Mouse (Mus musculus): ENCODE results near the gene 1700016H13Rik. TPM values are rescaled to one million over a fixed set of nuclear protein-coding genes. Genes with fewer than 3 reads are reported as not detected.

1700016H13Rik gene
- polyA plus RNA-seq, 1 experiment from 2014 or later, result 0.34 TPM

DNA sequence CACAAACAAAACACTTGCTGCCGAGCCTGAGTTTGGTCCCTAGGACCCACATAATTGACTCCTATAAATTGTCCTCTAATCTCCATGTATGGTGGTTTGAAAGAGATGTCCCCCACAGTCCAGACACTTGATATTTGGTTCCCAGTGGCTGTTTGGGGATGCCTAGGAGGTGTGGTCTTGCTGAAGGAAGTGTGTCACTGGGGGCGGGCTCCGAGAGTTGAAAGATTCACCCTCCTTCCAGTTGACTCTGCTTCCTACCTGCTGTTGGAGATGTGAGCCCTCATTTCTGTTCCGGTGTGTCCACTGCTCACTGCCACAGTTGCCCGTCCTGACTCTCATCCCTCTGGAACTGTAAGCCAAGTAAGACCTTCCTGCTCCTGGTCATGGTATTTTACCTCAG is 23.2 kb upstream of the 1700016H13Rik start:
- TF ChIP-seq CTCF (IDR thresholded peaks at IDR 0.05; ENCODE audit: low read depth) (no peak), EP300 (optimal IDR thresholded peaks at IDR 0.05) (no peak)
- no peak overlapping the region for H3K9ac ChIP-seq (ENCODE audit: low read length)
- ATAC-seq (ENCODE audit: low FRiP score, low TSS enrichment), result no peak
- no peaks in the 10 kb centered on the region for H3K36me3 ChIP-seq (ENCODE audit: control insufficient read depth, insufficient read depth, low read length)
- no peaks in the 10 kb centered on the region for H3K4me1 ChIP-seq (replicated peaks; ENCODE audit: control insufficient read depth, insufficient read depth)
- H3K9me3 ChIP-seq (ENCODE audit: control insufficient read depth, low read length), result no peaks in the 10 kb centered on the region
- no peaks in the 10 kb centered on the region for H3K27me3 ChIP-seq (ENCODE audit: control insufficient read depth, insufficient read depth, low read length)
- 94% methylated on average over 5 of the region's 5 CpGs for WGBS
- DNase-seq (ENCODE audit: low spot score), result no peak
- no peak overlapping the region for H3K4me2 ChIP-seq (replicated peaks; ENCODE audit: low read depth)
- no peak overlapping the region for H3K27ac ChIP-seq (replicated peaks)
- H3K4me3 ChIP-seq (ENCODE audit: low read depth, low read length), result no peak overlapping the region

DNA sequence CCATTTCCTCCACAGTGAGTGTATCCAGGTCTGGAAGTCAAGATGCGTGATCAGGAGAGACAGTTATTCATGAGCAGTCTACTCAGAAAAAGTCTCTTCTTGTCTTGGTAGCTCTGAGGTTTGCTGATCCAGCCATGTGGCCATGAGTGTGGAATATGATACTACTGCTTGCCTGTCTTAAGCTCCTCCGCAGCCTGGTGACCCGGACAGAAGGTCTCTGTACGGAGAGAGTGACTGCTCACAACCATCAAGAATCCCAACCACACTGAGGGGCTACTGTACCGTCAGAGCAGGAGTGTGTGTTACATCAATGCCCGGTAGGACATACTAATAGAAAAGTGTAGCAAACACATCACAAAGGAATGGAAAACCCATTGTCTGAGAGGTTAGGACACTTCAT is 22.1 kb upstream of the 1700016H13Rik start:
- Histone ChIP-seq H3K27me3 (ENCODE audit: control insufficient read depth, insufficient read depth, low read length) (no peaks in the 10 kb centered on the region), H3K36me3 (ENCODE audit: control insufficient read depth, insufficient read depth, low read length) (no peaks in the 10 kb centered on the region), H3K9me3 (ENCODE audit: control insufficient read depth, low read length) (no peaks in the 10 kb centered on the region), H3K4me1 (replicated peaks; ENCODE audit: control insufficient read depth, insufficient read depth) (no peaks in the 10 kb centered on the region), H3K4me3 (ENCODE audit: low read depth, low read length) (no peak overlapping the region), H3K9ac (ENCODE audit: low read length) (no peak overlapping the region), H3K4me2 (replicated peaks; ENCODE audit: low read depth) (no peak overlapping the region), H3K27ac (replicated peaks) (no peak overlapping the region)
- no peak for TF ChIP-seq CTCF (IDR thresholded peaks at IDR 0.05; ENCODE audit: low read depth)
- no peak for TF ChIP-seq EP300 (optimal IDR thresholded peaks at IDR 0.05)
- WGBS, result 80% methylated on average over 6 of the region's 6 CpGs
- DNase-seq (ENCODE audit: low spot score) (no peak), ATAC-seq (ENCODE audit: low FRiP score, low TSS enrichment) (no peak)

GRCm38 (mm10) chr5:103676289-103676881 is 20.6 kb upstream of the 1700016H13Rik start:
- DNase-seq (ENCODE audit: low spot score), result no peak
- WGBS, result 62% methylated on average over 6 of the region's 6 CpGs
- Histone ChIP-seq H3K4me3 (ENCODE audit: low read depth, low read length) (no peak overlapping the region), H3K36me3 (ENCODE audit: control insufficient read depth, insufficient read depth, low read length) (no peaks in the 10 kb centered on the region), H3K4me1 (replicated peaks; ENCODE audit: control insufficient read depth, insufficient read depth) (no peaks in the 10 kb centered on the region), H3K9me3 (ENCODE audit: control insufficient read depth, low read length) (no peaks in the 10 kb centered on the region), H3K9ac (ENCODE audit: low read length) (no peak overlapping the region), H3K27ac (replicated peaks) (no peak overlapping the region; the same call in 1 of the 2 replicates), H3K27me3 (ENCODE audit: control insufficient read depth, insufficient read depth, low read length) (no peaks in the 10 kb centered on the region), H3K4me2 (replicated peaks; ENCODE audit: low read depth) (no peak overlapping the region)
- no peak for TF ChIP-seq EP300 (optimal IDR thresholded peaks at IDR 0.05)
- TF ChIP-seq CTCF (IDR thresholded peaks at IDR 0.05; ENCODE audit: low read depth), result no peak
- ATAC-seq (ENCODE audit: low FRiP score, low TSS enrichment), result peak; percentile 38; the same call in 1 of the 2 replicates

- H3K9me3 ChIP-seq (ENCODE audit: control insufficient read depth, low read length), result no peaks in the 10 kb centered on the region
- TF ChIP-seq CTCF (IDR thresholded peaks at IDR 0.05; ENCODE audit: low read depth), result no peak
- TF ChIP-seq EP300 (optimal IDR thresholded peaks at IDR 0.05), result no peak
- H3K27me3 ChIP-seq (ENCODE audit: control insufficient read depth, insufficient read depth, low read length), result no peaks in the 10 kb centered on the region
- ATAC-seq (ENCODE audit: low FRiP score, low TSS enrichment) (no peak), DNase-seq (ENCODE audit: low spot score) (no peak)
- H3K27ac ChIP-seq (replicated peaks), result no peak overlapping the region
- H3K4me3 ChIP-seq (ENCODE audit: low read depth, low read length), result no peak overlapping the region
- H3K4me1 ChIP-seq (replicated peaks; ENCODE audit: control insufficient read depth, insufficient read depth), result no peaks in the 10 kb centered on the region
- no peak overlapping the region for H3K4me2 ChIP-seq (replicated peaks; ENCODE audit: low read depth)
- 48% methylated on average over 6 of the region's 6 CpGs for WGBS
- no peak overlapping the region for H3K9ac ChIP-seq (ENCODE audit: low read length)
- no peaks in the 10 kb centered on the region for H3K36me3 ChIP-seq (ENCODE audit: control insufficient read depth, insufficient read depth, low read length)
Measured at GRCm38 (mm10) chr5:103674482-103674881, 18.7 kb upstream of the 1700016H13Rik start.

DNA sequence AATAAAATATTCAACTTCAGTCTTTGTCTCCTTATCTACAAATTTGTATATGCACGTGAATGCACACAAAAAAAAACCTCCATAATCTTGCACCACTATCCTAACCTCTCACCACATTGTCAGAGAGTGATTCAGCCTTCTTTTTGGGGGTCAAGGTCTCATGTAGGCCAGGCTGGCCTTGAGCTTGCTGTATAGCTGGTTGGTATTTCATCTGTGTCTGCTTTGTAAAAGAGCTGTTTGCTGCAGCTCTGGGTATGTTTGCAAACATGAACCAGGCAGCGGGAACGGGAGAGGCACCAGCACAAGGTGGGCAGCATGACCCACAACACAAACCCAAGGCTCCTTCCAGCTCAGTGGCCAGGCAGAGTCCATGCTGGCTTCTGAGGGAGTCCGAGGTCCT is 17.8 kb upstream of the 1700016H13Rik start:
- Histone ChIP-seq H3K9me3 (ENCODE audit: control insufficient read depth, low read length) (no peaks in the 10 kb centered on the region), H3K4me1 (replicated peaks; ENCODE audit: control insufficient read depth, insufficient read depth) (no peaks in the 10 kb centered on the region), H3K4me3 (ENCODE audit: low read depth, low read length) (no peak overlapping the region), H3K9ac (ENCODE audit: low read length) (no peak overlapping the region), H3K36me3 (ENCODE audit: control insufficient read depth, insufficient read depth, low read length) (no peaks in the 10 kb centered on the region), H3K27me3 (ENCODE audit: control insufficient read depth, insufficient read depth, low read length) (no peaks in the 10 kb centered on the region), H3K27ac (replicated peaks) (0 out of 2 replicates have a peak overlapping the region, but pooled peaks have one; percentile 45), H3K4me2 (replicated peaks; ENCODE audit: low read depth) (no peak overlapping the region)
- ATAC-seq (ENCODE audit: low FRiP score, low TSS enrichment) (no peak), DNase-seq (ENCODE audit: low spot score) (no peak)
- no peak for TF ChIP-seq EP300 (optimal IDR thresholded peaks at IDR 0.05)
- TF ChIP-seq CTCF (IDR thresholded peaks at IDR 0.05; ENCODE audit: low read depth), result no peak
- WGBS, result 71% methylated on average over 4 of the region's 4 CpGs

- no peaks in the 10 kb centered on the region for H3K4me1 ChIP-seq (replicated peaks; ENCODE audit: control insufficient read depth, insufficient read depth)
- peak overlapping the region; percentile 81 for H3K27ac ChIP-seq (replicated peaks)
- H3K36me3 ChIP-seq (ENCODE audit: control insufficient read depth, insufficient read depth, low read length), result no peaks in the 10 kb centered on the region
- H3K9ac ChIP-seq (ENCODE audit: low read length), result no peak overlapping the region
- TF ChIP-seq CTCF (IDR thresholded peaks at IDR 0.05; ENCODE audit: low read depth) (no peak), EP300 (optimal IDR thresholded peaks at IDR 0.05) (peak; percentile 30)
- H3K27me3 ChIP-seq (ENCODE audit: control insufficient read depth, insufficient read depth, low read length), result no peaks in the 10 kb centered on the region
- DNase-seq (ENCODE audit: low spot score) (no peak), ATAC-seq (ENCODE audit: low FRiP score, low TSS enrichment) (peak; percentile 85)
- H3K4me2 ChIP-seq (replicated peaks; ENCODE audit: low read depth), result no peak overlapping the region
- no peaks in the 10 kb centered on the region for H3K9me3 ChIP-seq (ENCODE audit: control insufficient read depth, low read length)
- H3K4me3 ChIP-seq (ENCODE audit: low read depth, low read length), result no peak overlapping the region
- 48% methylated on average over 3 of the region's 3 CpGs for WGBS
Measured at GRCm38 (mm10) chr5:103671858-103672257, 16.0 kb upstream of the 1700016H13Rik start.

Measured in stomach, postnatal 0 days (tissue).